Mouse (Mus musculus): Measurements from ENCODE around the gene Hoxd9. TPM values are rescaled to one million over a fixed set of nuclear protein-coding genes. Genes with fewer than 3 reads are reported as not detected.

Hoxd9 gene
- polyA plus RNA-seq (2015; fragmentation: Nextera tagmentation; extraction: Ambion mirVana) = 0.14 and 0.15 TPM in 2 replicates

GRCm38 (mm10) chr2:74697567-74698121, at the start of gene Hoxd9:
Hoxd9 (plus strand) TSS chr2:74697727.
- WGBS = under 1% methylated on average over 43 of the region's 43 CpGs
- peak within 1 kb of the TSS; percentile 64 for H3K4me2 ChIP-seq
- no peaks in the 10 kb centered on the region for H3K36me3 ChIP-seq
- H3K4me3 ChIP-seq = peak within 1 kb of the TSS; percentile 44
- no peak; the same call in 1 of the 2 replicates for ATAC-seq (replicated peaks; ENCODE audit: insufficient number of reproducible peaks, insufficient read depth, low FRiP score, low read depth)
- H3K27me3 ChIP-seq = peaks cover 99% of the 10 kb centered on the region
- no peak within 1 kb of the TSS for H3K27ac ChIP-seq
- peaks cover 14% of the 10 kb centered on the region for H3K4me1 ChIP-seq (replicated peaks)
- no peak within 1 kb of the TSS for H3K9ac ChIP-seq
- no peaks in the 10 kb centered on the region for H3K9me3 ChIP-seq (replicated peaks)

GRCm38 (mm10) chr2:74652996-74653340, 44.6 kb upstream of the Hoxd9 start:
- Histone ChIP-seq H3K27me3 (peaks cover 91% of the 10 kb centered on the region), H3K9me3 (replicated peaks) (no peaks in the 10 kb centered on the region), H3K4me2 (no peak overlapping the region), H3K4me3 (no peak overlapping the region), H3K9ac (no peak overlapping the region), H3K27ac (no peak overlapping the region), H3K36me3 (no peaks in the 10 kb centered on the region), H3K4me1 (replicated peaks) (peaks cover 12% of the 10 kb centered on the region)
- 37% methylated on average over 2 of the region's 2 CpGs for WGBS
- no peak for ATAC-seq (replicated peaks; ENCODE audit: insufficient number of reproducible peaks, insufficient read depth, low FRiP score, low read depth)

GRCm38 (mm10) chr2:74653781-74654535, 43.6 kb upstream of the Hoxd9 start:
- 15% methylated on average over 17 of the region's 17 CpGs for WGBS
- no peak for ATAC-seq (replicated peaks; ENCODE audit: insufficient number of reproducible peaks, insufficient read depth, low FRiP score, low read depth)
- Histone ChIP-seq H3K4me1 (replicated peaks) (peaks cover 18% of the 10 kb centered on the region), H3K27me3 (peaks cover 91% of the 10 kb centered on the region), H3K27ac (no peak overlapping the region), H3K9ac (no peak overlapping the region), H3K36me3 (no peaks in the 10 kb centered on the region), H3K9me3 (replicated peaks) (no peaks in the 10 kb centered on the region), H3K4me2 (no peak overlapping the region), H3K4me3 (no peak overlapping the region)

DNA sequence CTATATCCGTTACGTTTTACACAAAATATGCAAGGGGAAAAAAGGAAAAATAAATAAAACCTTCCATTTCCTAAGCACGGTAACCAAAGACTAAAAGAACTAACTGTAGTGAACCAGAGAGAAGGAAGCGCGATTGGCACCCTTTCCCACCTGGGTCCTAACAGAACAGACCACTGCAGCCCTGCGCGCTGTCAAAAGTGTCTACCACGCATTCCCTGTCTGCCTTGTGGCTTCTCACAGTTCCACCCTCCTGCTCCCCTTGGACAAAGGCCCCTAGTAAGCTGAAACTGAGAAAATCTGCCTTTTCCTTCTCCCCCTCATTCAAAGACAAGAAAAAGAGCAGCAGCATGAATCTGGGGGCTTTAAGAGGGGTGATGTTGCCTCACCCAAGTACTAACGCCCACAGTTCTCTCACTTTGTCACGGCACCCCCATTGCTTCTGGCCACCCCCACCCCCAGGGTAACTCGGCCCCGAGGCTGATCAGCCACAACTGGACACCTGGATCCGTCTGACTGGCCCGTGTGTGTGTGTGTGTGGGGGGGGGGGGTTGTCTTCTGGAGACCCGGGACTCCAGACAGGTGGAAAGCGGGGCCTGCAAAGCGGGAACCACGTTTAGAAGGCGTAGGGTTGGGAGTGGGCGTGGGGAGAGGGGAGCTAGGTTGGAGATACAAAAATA, 42.6 kb upstream of the Hoxd9 start:
- ATAC-seq (replicated peaks; ENCODE audit: insufficient number of reproducible peaks, insufficient read depth, low FRiP score, low read depth) = no peak
- 0 out of 2 replicates have a peak overlapping the region, but pooled peaks have one; percentile 60 for H3K4me2 ChIP-seq
- H3K4me3 ChIP-seq = peak overlapping the region; percentile 41; the same call in 1 of the 2 replicates
- H3K9ac ChIP-seq = no peak overlapping the region
- H3K36me3 ChIP-seq = no peaks in the 10 kb centered on the region
- H3K27ac ChIP-seq = no peak overlapping the region
- H3K9me3 ChIP-seq (replicated peaks) = no peaks in the 10 kb centered on the region
- peaks cover 91% of the 10 kb centered on the region for H3K27me3 ChIP-seq
- peaks cover 21% of the 10 kb centered on the region for H3K4me1 ChIP-seq (replicated peaks)
- 8% methylated on average over 20 of the region's 20 CpGs for WGBS

DNA sequence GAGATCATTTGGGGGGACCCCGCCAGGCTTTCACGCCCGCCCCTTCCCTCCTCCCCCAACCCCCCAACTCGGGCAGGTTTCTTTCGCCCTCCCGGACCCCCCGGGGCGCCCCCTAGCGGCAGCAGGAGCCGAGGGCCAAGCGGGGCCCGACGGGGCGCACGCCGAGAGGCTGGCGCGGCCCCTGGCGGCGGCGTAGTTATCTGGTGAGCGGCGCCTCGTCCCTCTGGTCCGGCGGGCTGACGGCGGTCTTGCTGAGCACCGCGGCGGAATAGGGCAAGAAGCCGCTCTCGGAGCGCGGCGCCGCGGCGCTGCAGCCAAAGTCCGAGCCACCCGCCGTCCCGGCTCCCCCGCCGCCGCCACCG, 42.1 kb upstream of the Hoxd9 start:
- Histone ChIP-seq H3K4me3 (peak overlapping the region; percentile 41), H3K36me3 (no peaks in the 10 kb centered on the region), H3K9ac (no peak overlapping the region), H3K9me3 (replicated peaks) (no peaks in the 10 kb centered on the region), H3K27me3 (peaks cover 91% of the 10 kb centered on the region), H3K4me2 (peak overlapping the region; percentile 60), H3K27ac (no peak overlapping the region), H3K4me1 (replicated peaks) (peaks cover 21% of the 10 kb centered on the region)
- 1% methylated on average over 45 of the region's 47 CpGs for WGBS
- no peak for ATAC-seq (replicated peaks; ENCODE audit: insufficient number of reproducible peaks, insufficient read depth, low FRiP score, low read depth)

- H3K9ac ChIP-seq = no peak overlapping the region
- H3K9me3 ChIP-seq (replicated peaks) = no peaks in the 10 kb centered on the region
- H3K4me3 ChIP-seq = peak overlapping the region; percentile 41
- H3K36me3 ChIP-seq = no peaks in the 10 kb centered on the region
- ATAC-seq (replicated peaks; ENCODE audit: insufficient number of reproducible peaks, insufficient read depth, low FRiP score, low read depth) = no peak
- no peak overlapping the region for H3K27ac ChIP-seq
- peak overlapping the region; percentile 60 for H3K4me2 ChIP-seq
- H3K4me1 ChIP-seq (replicated peaks) = peaks cover 23% of the 10 kb centered on the region
- WGBS = under 1% methylated on average over 68 of the region's 69 CpGs
- H3K27me3 ChIP-seq = peaks cover 91% of the 10 kb centered on the region
Measured at GRCm38 (mm10) chr2:74655821-74656631, 41.5 kb upstream of the Hoxd9 start.

DNA sequence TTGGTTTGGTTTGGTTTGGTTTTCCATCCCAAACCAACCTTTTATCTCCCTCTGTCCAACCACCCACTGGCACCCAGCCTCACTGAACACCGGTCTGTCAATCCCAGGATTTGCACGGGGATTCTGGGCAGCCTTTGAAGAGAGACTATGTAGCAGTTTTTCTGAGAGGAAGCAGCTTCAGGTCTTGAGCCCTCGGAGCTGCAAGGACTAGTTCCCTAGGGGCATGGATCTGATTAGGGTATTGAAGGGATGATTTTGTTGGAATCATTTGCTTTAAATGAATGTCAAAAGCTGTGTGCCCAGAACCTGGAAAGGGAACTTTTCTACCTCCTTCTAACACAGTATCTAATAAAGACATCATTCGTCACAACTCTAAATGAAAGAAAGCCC, 40.9 kb upstream of the Hoxd9 start:
- no peak overlapping the region for H3K4me2 ChIP-seq
- peaks cover 91% of the 10 kb centered on the region for H3K27me3 ChIP-seq
- no peak for ATAC-seq (replicated peaks; ENCODE audit: insufficient number of reproducible peaks, insufficient read depth, low FRiP score, low read depth)
- H3K4me3 ChIP-seq = no peak overlapping the region
- 5% methylated on average over 4 of the region's 4 CpGs for WGBS
- no peak overlapping the region for H3K9ac ChIP-seq
- H3K9me3 ChIP-seq (replicated peaks) = no peaks in the 10 kb centered on the region
- peaks cover 27% of the 10 kb centered on the region for H3K4me1 ChIP-seq (replicated peaks)
- H3K27ac ChIP-seq = no peak overlapping the region
- H3K36me3 ChIP-seq = no peaks in the 10 kb centered on the region

DNA sequence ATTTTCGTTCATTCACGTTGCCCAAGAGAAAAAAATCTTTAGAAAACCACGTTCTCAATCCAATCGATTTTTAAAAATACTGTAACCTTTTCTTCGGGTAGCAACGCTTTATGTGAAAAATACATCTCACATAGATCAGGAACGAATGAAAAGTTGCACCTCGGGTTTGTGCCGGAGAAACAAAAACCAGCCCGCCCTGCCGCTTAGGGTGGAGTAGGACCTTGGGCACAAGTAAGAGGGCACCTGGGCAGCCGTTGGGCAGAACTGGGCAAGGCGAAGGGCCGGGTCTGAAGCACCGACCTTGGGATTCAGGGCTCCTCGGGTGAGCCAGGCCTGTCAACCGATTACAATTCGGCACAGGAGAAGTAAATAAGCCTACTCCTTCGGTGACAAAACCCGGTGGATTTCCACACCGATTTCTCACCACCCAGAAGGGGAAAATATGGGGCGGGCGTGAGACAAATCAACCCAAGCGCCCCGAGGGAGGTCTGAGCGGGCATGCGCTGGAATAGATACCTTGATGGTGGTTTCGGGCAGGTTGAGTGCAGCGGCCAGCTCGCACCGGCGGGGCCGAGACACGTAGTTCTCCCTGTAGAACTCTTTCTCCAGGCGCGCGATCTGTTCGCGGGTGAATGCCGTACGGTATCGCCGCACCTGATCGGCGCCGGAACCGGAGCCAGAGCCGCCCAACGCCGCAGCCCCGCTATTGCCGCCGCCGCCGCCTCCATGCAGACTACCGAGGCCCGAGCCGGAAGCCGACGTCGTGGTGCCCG, 40.1 kb upstream of the Hoxd9 start:
- Histone ChIP-seq H3K4me3 (peak overlapping the region; percentile 17), H3K27me3 (peaks cover 91% of the 10 kb centered on the region), H3K4me1 (replicated peaks) (peaks cover 28% of the 10 kb centered on the region), H3K4me2 (no peak overlapping the region; the same call in 1 of the 2 replicates), H3K9me3 (replicated peaks) (no peaks in the 10 kb centered on the region), H3K9ac (no peak overlapping the region), H3K36me3 (no peaks in the 10 kb centered on the region), H3K27ac (no peak overlapping the region)
- no peak for ATAC-seq (replicated peaks; ENCODE audit: insufficient number of reproducible peaks, insufficient read depth, low FRiP score, low read depth)
- WGBS = 4% methylated on average over 62 of the region's 62 CpGs

DNA sequence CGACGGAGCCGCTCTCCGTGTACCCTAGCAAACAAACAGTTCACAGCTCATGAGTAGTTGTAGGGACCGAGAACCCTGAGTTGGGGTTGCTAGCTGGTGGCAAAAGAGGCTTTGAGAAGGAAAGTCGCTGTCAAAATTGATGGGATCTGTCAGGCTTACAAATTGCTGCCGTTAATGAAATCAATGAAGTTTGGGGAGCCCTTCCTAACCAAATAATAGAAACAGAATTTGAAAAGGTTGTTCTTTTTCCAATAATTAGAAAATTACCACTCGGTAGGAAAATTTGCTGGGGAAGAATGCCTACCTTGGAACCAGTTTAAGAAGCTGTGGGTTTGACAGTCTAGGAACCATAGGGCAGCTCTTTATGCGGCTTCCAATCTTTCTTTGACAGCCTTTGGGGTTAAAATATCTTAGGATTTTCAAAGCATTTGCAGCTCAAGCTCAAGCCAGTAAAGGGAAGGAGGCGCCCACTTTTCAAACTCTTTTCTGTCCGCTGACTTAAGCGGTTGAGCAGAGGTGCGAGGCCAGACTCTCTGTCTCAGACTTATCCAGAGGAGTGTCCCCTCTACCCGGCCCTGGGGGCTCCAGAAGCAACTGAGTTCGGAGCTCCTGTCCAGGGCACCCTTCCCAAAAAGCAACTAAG, 39.4 kb upstream of the Hoxd9 start:
- H3K9me3 ChIP-seq (replicated peaks) = no peaks in the 10 kb centered on the region
- H3K9ac ChIP-seq = no peak overlapping the region
- H3K4me2 ChIP-seq = no peak overlapping the region; the same call in 1 of the 2 replicates
- peaks cover 95% of the 10 kb centered on the region for H3K27me3 ChIP-seq
- no peaks in the 10 kb centered on the region for H3K36me3 ChIP-seq
- H3K27ac ChIP-seq = no peak overlapping the region
- WGBS = 2% methylated on average over 15 of the region's 15 CpGs
- ATAC-seq (replicated peaks; ENCODE audit: insufficient number of reproducible peaks, insufficient read depth, low FRiP score, low read depth) = no peak
- peak overlapping the region; percentile 17 for H3K4me3 ChIP-seq
- peaks cover 28% of the 10 kb centered on the region for H3K4me1 ChIP-seq (replicated peaks)

GRCm38 (mm10) chr2:74658667-74659371, 38.7 kb upstream of the Hoxd9 start:
- Histone ChIP-seq H3K9me3 (replicated peaks) (no peaks in the 10 kb centered on the region), H3K27me3 (peaks cover 99% of the 10 kb centered on the region), H3K4me1 (replicated peaks) (peaks cover 28% of the 10 kb centered on the region), H3K4me2 (no peak overlapping the region), H3K4me3 (no peak overlapping the region), H3K36me3 (no peaks in the 10 kb centered on the region), H3K9ac (no peak overlapping the region), H3K27ac (no peak overlapping the region)
- 2% methylated on average over 47 of the region's 47 CpGs for WGBS
- ATAC-seq (replicated peaks; ENCODE audit: insufficient number of reproducible peaks, insufficient read depth, low FRiP score, low read depth) = no peak

All from heart, embryonic 15.5 days (tissue).